Mouse (Mus musculus) heart, postnatal 0 days (tissue): ENCODE data around the gene Gm10181.

Experiments used
- CTCF ChIP-seq: IDR thresholded peaks from 2 replicates; pipeline ENCODE4 v1.5.1; 2016; ENCODE audit warnings: antibody characterized with exemption, control low read depth, low read depth
- EP300 ChIP-seq: IDR thresholded peaks from 2 replicates; pipeline ENCODE4 v1.6.1; 2016; ENCODE audit warnings: antibody characterized with exemption, low read depth

DNA sequence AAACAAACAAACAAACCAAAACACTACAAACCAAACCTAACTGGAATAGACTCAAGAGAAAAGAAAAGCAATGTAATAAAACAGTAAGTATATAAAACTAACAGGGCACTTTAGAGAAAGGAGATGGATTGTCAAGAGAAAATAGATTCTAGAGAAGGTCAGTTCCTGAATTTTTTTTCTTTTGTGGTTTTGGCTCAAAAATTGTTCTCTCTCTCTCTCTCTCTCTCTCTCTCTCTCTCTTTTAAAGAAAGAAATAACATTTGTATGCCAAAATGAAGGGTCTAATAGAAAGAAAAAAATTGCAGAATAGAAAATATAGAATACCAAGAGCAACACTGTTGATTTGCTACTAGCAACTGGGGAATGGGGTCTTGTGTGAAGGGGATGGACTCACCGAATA, 49.7 kb downstream of the Gm10181 start:
- TF ChIP-seq EP300 (no peak), CTCF (no peak)
